Mouse (Mus musculus) CH12.LX (cell line): ENCODE results near the gene Mtx1. TPM values are rescaled to one million over a fixed set of nuclear protein-coding genes. Genes with fewer than 3 reads are reported as not detected.

Source experiments
- DNase-seq: peaks from one replicate; pipeline ENCODE4 v3.0.0-alpha.2; 2013; ENCODE audit errors: extremely low read depth
- H3K27ac ChIP-seq: 2 replicates; pipeline ENCODE4 v1.5.1; 2012; ENCODE audit warnings: low read depth, mild to moderate bottlenecking, control low read depth, moderate library complexity; ENCODE audit not compliant: insufficient read depth
- H3K27me3 ChIP-seq: replicated peaks from 2 replicates; pipeline ENCODE3; 2012; ENCODE audit warnings: inconsistent platforms
- H3K36me3 ChIP-seq, 2 experiments: replicated peaks in 1 of 2; 2 replicates each; pipeline versions ENCODE3 to v1.6.1; 2012; ENCODE audit warnings: inconsistent platforms in 1 of 2, low read length in 1 of 2, mild to moderate bottlenecking in 1 of 2, mixed read lengths in 1 of 2, moderate library complexity in 1 of 2; ENCODE audit not compliant: control insufficient read depth in 1 of 2, insufficient read depth in 1 of 2
- H3K4me1 ChIP-seq, 2 experiments: 2 replicates each; pipeline ENCODE4 v1.6.1; 2012; ENCODE audit warnings: inconsistent platforms in 1 of 2, moderate library complexity in 1 of 2; ENCODE audit not compliant: insufficient read depth in 2 of 2, control insufficient read depth in 1 of 2
- H3K4me2 ChIP-seq: 2 replicates; pipeline ENCODE4 v1.6.1; 2012; ENCODE audit warnings: low read depth, mild to moderate bottlenecking, control low read depth; ENCODE audit not compliant: poor library complexity, insufficient read depth, severe bottlenecking
- H3K4me3 ChIP-seq, 3 experiments: fragments of 150-350 bp in 1 of 3; sonication (generic) in 1 of 3; replicated peaks in 1 of 3; 2 replicates each; pipeline versions ENCODE3 to v1.5.1; 2011 to 2012; ENCODE audit warnings: low read depth in 2 of 3, low read length in 2 of 3, mild to moderate bottlenecking in 2 of 3, moderate library complexity in 2 of 3, control low read depth in 1 of 3, improper control_type of control experiment in 1 of 3, inconsistent platforms in 1 of 3, mixed read lengths in 1 of 3; ENCODE audit not compliant: poor library complexity in 1 of 3
- H3K79me2 ChIP-seq: replicated peaks from 2 replicates; pipeline ENCODE4 v1.6.1; 2012; ENCODE audit warnings: mild to moderate bottlenecking, moderate library complexity; ENCODE audit not compliant: control insufficient read depth, poor library complexity, insufficient read depth, severe bottlenecking; ENCODE audit errors: extremely low read depth
- H3K9ac ChIP-seq: 2 replicates; pipeline ENCODE4 v1.6.1; 2012; ENCODE audit warnings: low read depth, mild to moderate bottlenecking, control low read depth, moderate library complexity; ENCODE audit not compliant: insufficient read depth
- H3K9me3 ChIP-seq: replicated peaks from 2 replicates; pipeline ENCODE3; 2012; ENCODE audit warnings: low read length, inconsistent platforms, mixed read lengths
- BHLHE40 ChIP-seq: IDR thresholded peaks from 2 replicates; pipeline ENCODE4 v1.6.1; 2011; ENCODE audit warnings: mild to moderate bottlenecking, low read depth, low read length, improper control_type of control experiment
- CHD1 ChIP-seq: IDR thresholded peaks from 2 replicates; pipeline ENCODE4 v1.6.1; 2012; ENCODE audit warnings: low read depth, low read length, improper control_type of control experiment, inconsistent platforms
- CHD2 ChIP-seq: IDR thresholded peaks from 2 replicates; pipeline ENCODE4 v1.6.1; 2011; ENCODE audit warnings: low read length, improper control_type of control experiment
- CTCF ChIP-seq, 2 experiments: IDR thresholded peaks in 1 of 2; conservative IDR thresholded peaks in 1 of 2; 2 replicates each; pipeline ENCODE4 v1.5.1; 2011 to 2012; ENCODE audit warnings: low read depth in 2 of 2, low read length in 2 of 2, improper control_type of control experiment in 1 of 2, inconsistent platforms in 1 of 2, mild to moderate bottlenecking in 1 of 2, moderate library complexity in 1 of 2
- E2F4 ChIP-seq: IDR thresholded peaks from 2 replicates; pipeline ENCODE4 v1.6.1; 2011; ENCODE audit warnings: low read depth, low read length, improper control_type of control experiment; ENCODE audit not compliant: insufficient replicate concordance
- ELF1 ChIP-seq: IDR thresholded peaks from 2 replicates; pipeline ENCODE4 v1.6.1; 2014; ENCODE audit warnings: low read depth, mild to moderate bottlenecking, inconsistent platforms, low read length, improper control_type of control experiment
- EP300 ChIP-seq: IDR thresholded peaks from 2 replicates; pipeline ENCODE4 v1.6.1; 2011; ENCODE audit warnings: low read length, improper control_type of control experiment
- ETS1 ChIP-seq: conservative IDR thresholded peaks from 2 replicates; pipeline ENCODE4 v1.6.1; 2012; ENCODE audit warnings: low read depth, mild to moderate bottlenecking, inconsistent platforms, low read length, improper control_type of control experiment, moderate library complexity
- HCFC1 ChIP-seq: IDR thresholded peaks from 2 replicates; pipeline ENCODE4 v1.6.1; 2012; ENCODE audit warnings: low read depth, mild to moderate bottlenecking, inconsistent platforms, low read length, improper control_type of control experiment
- IRF4 ChIP-seq: IDR thresholded peaks from 2 replicates; pipeline ENCODE4 v1.6.1; 2014; ENCODE audit warnings: low read depth, mild to moderate bottlenecking, inconsistent platforms, low read length, improper control_type of control experiment
- JUN ChIP-seq: IDR thresholded peaks from 2 replicates; pipeline ENCODE4 v1.6.1; 2011; ENCODE audit warnings: low read depth, mild to moderate bottlenecking, low read length, improper control_type of control experiment, moderate library complexity; ENCODE audit not compliant: insufficient read depth
- KAT2A ChIP-seq: IDR thresholded peaks from 2 replicates; pipeline ENCODE4 v1.6.1; 2012; ENCODE audit warnings: low read length, improper control_type of control experiment, inconsistent platforms; ENCODE audit not compliant: insufficient replicate concordance
- MAFK ChIP-seq: IDR thresholded peaks from 2 replicates; pipeline ENCODE4 v1.6.1; 2011; ENCODE audit warnings: low read length, improper control_type of control experiment; ENCODE audit not compliant: insufficient replicate concordance
- MAZ ChIP-seq: IDR thresholded peaks from 2 replicates; pipeline ENCODE4 v1.6.1; 2012; ENCODE audit warnings: low read depth, mild to moderate bottlenecking, inconsistent platforms, low read length, improper control_type of control experiment, moderate library complexity
- MYC ChIP-seq: IDR thresholded peaks from 2 replicates; pipeline ENCODE4 v1.6.1; 2011; ENCODE audit warnings: low read depth, mild to moderate bottlenecking, improper control_type of control experiment, low read length
- NELFE ChIP-seq: IDR thresholded peaks from 2 replicates; pipeline ENCODE4 v1.6.1; 2011; ENCODE audit warnings: low read depth, low read length, improper control_type of control experiment
- NRF1 ChIP-seq: IDR thresholded peaks from 2 replicates; pipeline ENCODE4 v1.6.1; 2014; ENCODE audit warnings: low read depth, mild to moderate bottlenecking, inconsistent platforms, low read length, improper control_type of control experiment, moderate library complexity
- PAX5 ChIP-seq: IDR thresholded peaks from 2 replicates; pipeline ENCODE4 v1.6.1; 2012; ENCODE audit warnings: low read length, inconsistent platforms, mixed read lengths
- POLR2A ChIP-seq: IDR thresholded peaks from 2 replicates; pipeline ENCODE4 v1.6.1; 2011; ENCODE audit warnings: low read depth, mild to moderate bottlenecking, improper control_type of control experiment, low read length
- RAD21 ChIP-seq: IDR thresholded peaks from 2 replicates; pipeline ENCODE4 v1.6.1; 2011; ENCODE audit warnings: low read depth, mild to moderate bottlenecking, low read length, improper control_type of control experiment, moderate library complexity
- SIN3A ChIP-seq: IDR thresholded peaks from 2 replicates; pipeline ENCODE4 v1.6.1; 2012; ENCODE audit warnings: low read length, improper control_type of control experiment, inconsistent platforms
- SMC3 ChIP-seq: IDR thresholded peaks from 2 replicates; pipeline ENCODE4 v1.6.1; 2011; ENCODE audit warnings: low read depth, low read length, improper control_type of control experiment
- TBP ChIP-seq: conservative IDR thresholded peaks from 2 replicates; pipeline ENCODE4 v1.6.1; 2011; ENCODE audit warnings: low read depth, low read length, improper control_type of control experiment
- UBTF ChIP-seq: IDR thresholded peaks from 2 replicates; pipeline ENCODE4 v1.6.1; 2012; ENCODE audit warnings: low read depth, mild to moderate bottlenecking, inconsistent platforms, low read length, improper control_type of control experiment, moderate library complexity
- USF1 ChIP-seq: IDR thresholded peaks from 2 replicates; pipeline ENCODE4 v1.6.1; 2014; ENCODE audit warnings: low read depth, mild to moderate bottlenecking, inconsistent platforms, low read length, improper control_type of control experiment
- USF2 ChIP-seq: conservative IDR thresholded peaks from 2 replicates; pipeline ENCODE4 v1.6.1; 2011; ENCODE audit warnings: low read depth, low read length, improper control_type of control experiment
- ZC3H11A ChIP-seq: IDR thresholded peaks from 2 replicates; pipeline ENCODE4 v1.6.1; 2012; ENCODE audit warnings: low read depth, mild to moderate bottlenecking, inconsistent platforms, low read length, improper control_type of control experiment
- ZKSCAN1 ChIP-seq: IDR thresholded peaks from 2 replicates; pipeline ENCODE4 v1.6.1; 2012; ENCODE audit warnings: low read depth, inconsistent platforms, low read length, improper control_type of control experiment, borderline replicate concordance
- ZMIZ1 ChIP-seq: IDR thresholded peaks from 2 replicates; pipeline ENCODE4 v1.6.1; 2012; ENCODE audit warnings: low read depth, mild to moderate bottlenecking, inconsistent platforms, low read length, improper control_type of control experiment
- ZNF384 ChIP-seq: IDR thresholded peaks from 2 replicates; pipeline ENCODE4 v1.6.1; 2012; ENCODE audit warnings: low read depth, low read length, improper control_type of control experiment, inconsistent platforms
- dilution Hi-C: fragments of 300-500 bp; cut with MboI; formaldehyde crosslinking; loops from 2 replicates; pipeline ENCODE4 v1.14.3; 2020; ENCODE audit warnings: low sequenced_read_pairs; ENCODE audit not compliant: extremely low pct_unique_long_range_greater_than_20kb, extremely low pct_ligation_motif_present
- in situ Hi-C: fragments of 300-500 bp; cut with MboI; formaldehyde crosslinking; loops from 3 replicates; pipeline ENCODE4 v1.14.3; 2019; ENCODE audit warnings: low sequenced_read_pairs, low pct_ligation_motif_present, low pct_unique_long_range_greater_than_20kb, mixed read lengths
- polyA plus RNA-seq: library from polyadenylated mRNA; unstranded; fragments of >175 nt; gene quantifications from 2 replicates; pipeline ENCODE4 v1.2.1, GENCODE M21; 2012; ENCODE audit warnings: low read depth; ENCODE audit not compliant: insufficient read length
- total RNA-seq, 2 experiments: library from RNA; depleted of rRNA; stranded (reverse); fragments of 300-350 nt in 1 of 2; fragments of >200 nt in 1 of 2; gene quantifications; 2 replicates each; pipeline ENCODE4 v1.2.3; 2012 to 2014

Gene Mtx1
- total and polyA plus RNA-seq, 3 experiments, result 162 to 299 (median 205) TPM

DNA sequence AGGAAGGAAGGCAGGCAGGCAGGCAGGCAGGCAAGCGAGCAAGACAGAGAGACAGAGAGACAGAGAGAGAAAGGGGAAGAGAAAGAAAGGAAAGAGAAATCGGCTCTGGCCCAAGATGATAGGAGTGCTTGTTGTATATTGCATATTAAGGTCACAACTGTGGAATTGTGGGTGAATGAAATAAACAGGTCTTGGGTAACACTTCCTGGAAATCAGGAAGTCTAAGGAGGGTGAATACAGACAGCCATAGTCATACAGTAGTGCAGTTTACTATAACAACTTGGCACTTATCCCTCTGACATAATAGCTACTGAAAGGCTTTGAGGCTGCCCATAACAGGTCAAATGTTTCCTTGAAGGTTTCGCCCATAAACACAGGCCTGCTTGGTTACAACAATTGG lies 27.0 kb downstream of the Mtx1 start:
- TF ChIP-seq UBTF, result no peak
- no peak for TF ChIP-seq KAT2A
- no peak for TF ChIP-seq ETS1
- TF ChIP-seq SIN3A, result no peak
- TF ChIP-seq MAZ, result no peak
- TF ChIP-seq MYC, result no peak
- TF ChIP-seq USF1, result no peak
- no peak for TF ChIP-seq NRF1
- no peak for TF ChIP-seq BHLHE40
- TF ChIP-seq TBP, result no peak
- no peak for TF ChIP-seq E2F4
- TF ChIP-seq CHD1, result no peak
- TF ChIP-seq IRF4, result no peak
- TF ChIP-seq ZMIZ1, result no peak
- TF ChIP-seq RAD21, result no peak
- Histone ChIP-seq H3K4me1 (peaks cover 3 to 20% of the 10 kb centered on the region in 2 experiments), H3K79me2 (peaks cover 5% of the 10 kb centered on the region; the same call in 1 of the 2 replicates), H3K4me3 (no peak overlapping the region), H3K36me3 (peaks cover 9 to 11% of the 10 kb centered on the region in 2 experiments), H3K9me3 (no peaks in the 10 kb centered on the region), H3K9ac (no peak overlapping the region), H3K27ac (no peak overlapping the region), H3K27me3 (no peaks in the 10 kb centered on the region), H3K4me2 (no peak overlapping the region)
- in situ Hi-C loops (no loop called here), dilution Hi-C loops (no loop called here)
- no peak for DNase-seq

DNA sequence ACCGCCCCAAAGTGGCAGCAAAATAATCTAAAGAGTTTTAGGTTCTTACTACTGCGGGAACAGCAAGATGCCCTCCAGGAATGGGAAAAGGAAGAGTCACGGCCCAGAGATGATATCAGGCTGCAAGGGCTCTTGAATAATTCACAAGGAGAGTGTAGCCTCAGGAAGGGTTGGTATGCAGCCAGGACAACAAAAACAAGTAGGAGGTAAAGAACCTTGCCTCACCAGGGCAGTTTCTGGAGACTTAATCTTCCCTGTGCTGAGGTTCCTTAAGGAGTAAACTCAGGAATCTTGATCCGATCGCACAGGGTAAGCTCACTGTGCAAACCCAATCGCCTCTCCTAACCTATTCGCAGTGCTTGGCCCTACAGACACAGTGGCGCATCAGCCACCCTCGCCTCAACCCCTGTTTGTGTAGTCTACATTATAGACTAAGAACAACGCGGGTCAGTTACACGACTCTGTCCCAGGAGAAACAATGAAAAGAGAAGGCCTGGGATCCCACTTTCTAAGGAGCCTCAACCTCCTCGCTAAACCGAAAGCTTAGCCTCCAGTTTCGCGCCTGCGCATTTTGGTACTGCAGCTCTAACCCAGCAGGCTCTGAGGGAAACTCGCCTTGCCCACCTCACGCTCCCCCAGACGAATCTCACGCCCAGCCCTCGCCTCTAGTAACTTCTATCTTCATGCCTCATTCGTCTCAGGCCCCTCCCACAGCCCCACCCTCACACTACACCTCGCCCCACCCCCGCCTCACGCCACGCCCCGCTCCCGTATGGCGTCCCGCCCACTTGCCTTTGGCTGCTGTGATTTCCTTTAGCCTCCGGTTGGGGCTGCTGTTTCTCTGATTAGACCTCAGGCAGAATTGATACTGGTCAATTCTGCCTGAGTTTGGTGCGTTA lies 30.7 kb downstream of the Mtx1 start:
- in situ Hi-C loops (no loop called here), dilution Hi-C loops (no loop called here)
- H3K36me3 ChIP-seq, result peaks cover 0 to 9% of the 10 kb centered on the region in 2 experiments
- H3K4me1 ChIP-seq, result peaks cover 0 to 15% of the 10 kb centered on the region in 2 experiments; a peak in 2 of 4 replicates
- H3K4me2 ChIP-seq, result peak overlapping the region; percentile 45; the same call in 1 of the 2 replicates
- H3K27ac ChIP-seq, result peak overlapping the region; percentile 59; the same call in 1 of the 2 replicates
- H3K27me3 ChIP-seq, result no peaks in the 10 kb centered on the region
- no peaks in the 10 kb centered on the region for H3K9me3 ChIP-seq
- H3K79me2 ChIP-seq, result no peaks in the 10 kb centered on the region
- peak overlapping the region; percentile 52 to 73 (median 61) for H3K4me3 ChIP-seq
- DNase-seq, result peak; percentile 96
- peak overlapping the region; percentile 77 for H3K9ac ChIP-seq
- TF ChIP-seq RAD21 (peak; percentile 76), NRF1 (peak; percentile 78), ELF1 (peak; percentile 22; the same call in 1 of the 2 replicates), HCFC1 (peak; percentile 45; the same call in 1 of the 2 replicates), IRF4 (no peak; the same call in 1 of the 2 replicates), EP300 (no peak), MAFK (no peak), SMC3 (peak; percentile 48), ZC3H11A (no peak), ZKSCAN1 (no peak), CHD1 (no peak), PAX5 (no peak), MYC (no peak), JUN (no peak), E2F4 (no peak), CTCF (conservative IDR thresholded peaks at IDR 0.05 in 1 of 2, IDR thresholded peaks at IDR 0.05 in 1 of 2; ENCODE audit: low read depth in 2 of 2, low read length in 2 of 2) (peak in 1 of 2 experiments; percentile 87; a peak in 2 of 4 replicates), NELFE (peak; percentile 82), USF2 (no peak), POLR2A (peak; percentile 90), ZNF384 (no peak), CHD2 (no peak; the same call in 1 of the 2 replicates)
